Mouse (Mus musculus): ENCODE measurements around the gene Psme2.

GRCm38 (mm10) chr14:55613346-55613745 lies 22.4 kb upstream of the Psme2 start:
- no peak for TF ChIP-seq CTCF (IDR thresholded peaks at IDR 0.05; ENCODE audit: borderline replicate concordance, control insufficient read depth, extremely low read depth, insufficient read depth, low read length, poor library complexity)
- no peak for TF ChIP-seq POLR2A (IDR thresholded peaks at IDR 0.05; ENCODE audit: control insufficient read depth, extremely low read depth, insufficient read depth, low read length, poor library complexity)
